Mouse (Mus musculus): ENCODE results near the gene Cmip. TPM values are rescaled to one million over a fixed set of nuclear protein-coding genes. Genes with fewer than 3 reads are reported as not detected.

The Cmip gene
- total RNA-seq, 2 experiments from 2014 or later, result 299 to 317 TPM

DNA sequence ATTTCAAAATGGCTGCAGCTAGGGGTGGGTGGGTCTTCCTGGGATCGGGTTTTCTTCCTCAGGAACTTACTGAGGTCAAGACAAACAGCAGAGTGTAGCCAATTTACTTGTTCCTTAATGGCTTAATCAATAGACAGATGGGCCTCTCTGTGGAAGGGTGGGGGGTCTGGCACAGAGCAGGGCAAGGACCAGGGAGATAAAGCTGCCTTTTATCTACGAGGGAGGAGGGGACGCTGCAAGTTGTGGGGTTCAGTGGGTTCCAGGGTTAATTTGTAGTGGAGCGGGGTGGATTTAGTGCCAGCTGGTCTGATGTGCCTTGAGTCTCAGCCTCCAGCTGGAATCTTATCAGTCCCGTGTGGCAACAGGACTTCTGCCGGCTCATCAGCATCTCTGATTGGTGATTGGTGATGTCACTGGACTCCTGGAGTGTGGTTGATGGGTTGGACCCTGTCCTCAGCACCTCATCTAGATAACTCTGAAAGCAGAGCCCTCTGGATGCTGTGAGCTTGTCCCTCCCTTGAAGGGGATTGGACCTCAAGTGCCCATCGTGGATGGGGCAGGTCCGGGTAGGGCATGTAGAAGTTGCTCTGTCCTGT is 65.9 kb downstream of the Cmip start:
- DNase-seq (ENCODE audit: low spot score in 2 of 2), result no peak

DNA sequence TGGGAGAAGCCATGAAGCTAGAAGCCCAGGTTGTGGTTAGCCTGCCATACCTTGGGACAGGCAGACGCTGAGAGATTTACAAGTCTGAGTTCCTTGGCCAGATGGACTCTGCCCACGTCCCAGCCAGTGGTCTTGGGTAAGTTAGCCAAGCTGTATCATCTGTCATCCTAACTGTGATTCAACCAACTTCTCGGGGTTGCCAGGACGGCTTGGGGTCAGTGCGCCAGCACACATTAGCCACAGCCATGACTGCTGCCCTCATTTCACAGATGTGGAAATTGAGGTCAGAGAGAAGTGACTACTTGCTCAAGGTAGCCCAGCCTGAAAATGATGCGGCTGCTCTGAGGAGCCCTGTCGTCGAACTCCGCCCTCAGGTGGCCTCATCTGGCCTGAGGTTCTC is 68.0 kb downstream of the Cmip start:
- DNase-seq (ENCODE audit: low spot score in 2 of 2), result no peak

DNA sequence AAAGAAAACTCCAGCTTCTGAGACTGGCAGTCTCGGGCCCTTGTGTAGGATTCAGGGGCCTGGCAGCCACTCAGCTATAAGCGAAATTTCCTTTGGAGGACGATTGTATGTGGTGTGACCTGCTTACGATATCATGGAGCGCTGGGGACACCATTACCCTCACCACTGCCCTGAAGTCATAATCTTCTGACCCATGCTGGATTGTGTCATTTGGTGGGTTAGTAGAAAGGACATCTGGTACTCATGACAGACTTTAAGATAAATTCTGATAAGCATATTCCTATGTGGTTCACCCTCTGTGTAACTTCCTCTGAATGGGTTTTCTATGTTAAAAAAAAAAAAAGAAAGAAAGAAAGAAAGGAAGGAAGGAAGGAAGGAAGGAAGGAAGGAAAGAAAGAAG is 69.9 kb downstream of the Cmip start:
- no peak for DNase-seq (ENCODE audit: low spot score in 2 of 2)

DNA sequence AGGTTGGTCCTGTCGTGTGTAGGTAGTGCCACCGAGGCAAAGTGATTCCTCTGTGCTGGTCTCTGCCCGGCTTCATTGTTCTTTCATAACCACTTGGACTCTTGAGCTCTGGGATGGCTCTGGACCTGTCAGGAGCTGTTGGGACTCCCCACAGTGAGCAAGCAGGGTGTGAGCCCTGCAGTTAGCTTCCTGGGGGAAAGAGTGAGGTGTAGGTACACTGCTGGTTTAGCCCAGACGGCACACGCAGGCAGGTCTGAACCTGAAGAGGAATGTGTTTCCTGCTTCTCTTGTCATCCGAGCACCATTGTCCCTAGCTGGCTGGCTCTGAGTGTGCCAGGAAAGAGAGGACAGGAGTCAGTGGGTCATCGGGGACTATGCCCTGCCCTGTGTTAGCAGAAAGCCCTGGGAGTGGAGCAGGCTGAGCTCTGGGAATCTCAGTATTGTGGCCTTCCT is 70.5 kb downstream of the Cmip start:
- DNase-seq (ENCODE audit: low spot score in 2 of 2), result no peak

DNA sequence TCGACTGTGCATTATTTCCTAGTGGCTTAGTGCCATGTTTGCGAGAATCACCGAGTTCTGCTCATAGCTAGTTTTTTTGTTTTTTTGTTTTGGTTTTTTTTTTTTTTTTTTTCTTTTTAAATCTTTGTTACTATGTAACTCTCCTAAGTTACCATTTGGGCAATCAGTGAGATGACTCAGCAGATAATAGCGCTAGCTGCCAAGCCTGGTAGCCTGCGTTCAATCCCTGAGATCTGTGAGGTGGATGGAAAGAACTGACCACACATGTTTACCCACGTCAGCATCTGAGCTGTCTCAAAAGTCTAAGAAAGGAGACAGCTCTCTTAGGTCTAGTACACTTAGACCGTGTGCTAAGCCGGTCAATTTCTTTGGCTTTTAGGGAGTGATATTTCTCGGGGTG is 71.9 kb downstream of the Cmip start:
- no peak for DNase-seq (ENCODE audit: low spot score in 2 of 2)

DNA sequence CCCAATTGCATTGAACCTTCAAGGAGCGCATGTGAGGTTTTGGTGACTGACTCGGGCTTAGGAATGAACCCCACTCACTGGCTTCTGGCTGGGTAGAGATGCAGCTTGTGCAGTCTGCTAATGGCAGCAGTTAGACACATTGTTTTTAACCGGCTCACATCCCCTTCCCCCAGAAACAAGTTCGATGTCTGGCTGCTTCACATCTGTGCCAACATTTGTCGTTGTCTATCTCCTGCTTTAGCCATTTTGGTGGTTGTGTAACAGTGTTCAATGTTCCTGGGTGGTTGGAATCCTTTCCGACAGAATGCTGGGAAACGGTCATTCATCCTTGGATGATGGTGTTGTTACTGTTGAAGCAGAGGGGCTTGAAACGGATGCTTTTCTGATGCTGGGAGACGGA is 72.3 kb downstream of the Cmip start:
- no peak for DNase-seq (ENCODE audit: low spot score in 2 of 2)

DNA sequence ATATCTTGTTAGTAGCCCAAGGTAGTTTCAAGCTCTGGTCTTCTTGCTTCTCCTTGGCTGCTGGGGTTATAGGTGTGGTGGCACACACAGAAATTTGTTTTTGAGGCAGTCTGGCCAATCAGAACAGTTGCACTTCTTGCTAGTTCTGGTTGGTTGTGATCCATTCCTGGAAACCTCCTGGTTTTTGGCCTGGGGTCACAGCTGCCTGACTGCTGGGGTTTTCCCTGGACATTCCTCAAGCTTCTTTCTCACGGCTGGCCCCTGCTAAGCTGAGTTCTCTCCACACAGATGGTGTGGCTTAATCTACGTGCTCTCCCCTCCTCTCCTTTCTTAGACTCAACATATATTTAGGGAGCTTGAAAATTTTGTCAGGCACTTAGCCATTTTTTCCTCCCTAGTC is 73.0 kb downstream of the Cmip start:
- no peak for DNase-seq (ENCODE audit: low spot score in 2 of 2)

DNA sequence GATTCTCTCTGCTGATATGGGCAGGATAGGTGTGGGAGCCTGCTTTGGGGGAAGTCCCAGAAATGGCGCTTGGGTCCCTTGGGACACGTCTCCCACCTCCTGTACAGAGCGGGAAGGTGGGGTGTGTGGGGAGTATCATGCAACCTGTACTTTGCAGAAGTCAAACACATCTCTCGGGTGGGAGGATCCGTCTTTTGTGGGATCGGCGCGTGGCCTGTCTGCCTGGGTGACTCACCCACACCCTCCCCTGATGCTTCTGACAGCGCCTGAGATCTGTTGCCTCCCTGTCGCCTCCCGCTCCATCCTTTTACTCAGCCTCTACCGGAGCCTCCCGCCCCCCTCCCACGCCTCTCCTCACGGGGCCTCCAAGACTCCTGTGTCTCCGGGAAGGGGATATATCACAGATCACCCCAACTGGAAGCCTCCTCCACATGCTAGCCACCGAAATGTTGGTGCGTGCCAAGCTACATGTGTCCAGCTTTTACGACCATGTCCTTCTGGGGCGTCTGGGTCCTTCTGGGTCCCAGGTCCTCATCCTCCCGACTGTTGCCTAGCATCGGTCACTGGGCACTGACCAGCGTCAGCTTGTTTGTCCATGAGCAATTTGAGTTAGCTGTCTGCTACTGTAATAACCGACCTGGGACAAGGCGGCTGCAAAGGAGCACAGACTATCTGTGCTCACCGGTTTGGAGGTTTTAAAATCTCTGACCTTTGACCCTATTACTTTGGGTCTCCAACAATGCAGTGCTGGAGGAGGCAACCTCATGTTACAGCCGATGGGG is 75.6 kb downstream of the Cmip start:
- peak; percentile 53 to 59 for DNase-seq (ENCODE audit: low spot score in 2 of 2)

DNA sequence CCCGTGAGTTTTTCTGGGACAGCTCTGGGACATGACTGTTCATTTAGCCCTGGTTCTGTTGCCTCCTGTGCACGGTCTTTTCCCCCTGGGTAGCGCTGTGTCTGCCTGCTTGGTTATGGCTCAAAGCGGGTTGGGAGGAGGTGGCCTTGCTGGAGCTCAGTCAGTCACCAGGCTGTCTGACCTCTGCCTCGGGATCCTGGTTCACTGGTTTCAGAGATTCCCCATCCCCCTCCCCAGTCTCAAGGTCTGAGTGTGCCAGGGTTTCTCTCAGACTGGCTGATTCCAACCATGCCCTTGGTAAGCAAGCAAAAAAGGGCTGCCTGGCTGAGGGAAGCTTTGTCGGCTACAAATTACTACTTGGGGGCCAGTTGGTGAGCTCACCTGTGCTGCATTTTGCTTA is 76.8 kb downstream of the Cmip start:
- no peak for DNase-seq (ENCODE audit: low spot score in 2 of 2)

DNA sequence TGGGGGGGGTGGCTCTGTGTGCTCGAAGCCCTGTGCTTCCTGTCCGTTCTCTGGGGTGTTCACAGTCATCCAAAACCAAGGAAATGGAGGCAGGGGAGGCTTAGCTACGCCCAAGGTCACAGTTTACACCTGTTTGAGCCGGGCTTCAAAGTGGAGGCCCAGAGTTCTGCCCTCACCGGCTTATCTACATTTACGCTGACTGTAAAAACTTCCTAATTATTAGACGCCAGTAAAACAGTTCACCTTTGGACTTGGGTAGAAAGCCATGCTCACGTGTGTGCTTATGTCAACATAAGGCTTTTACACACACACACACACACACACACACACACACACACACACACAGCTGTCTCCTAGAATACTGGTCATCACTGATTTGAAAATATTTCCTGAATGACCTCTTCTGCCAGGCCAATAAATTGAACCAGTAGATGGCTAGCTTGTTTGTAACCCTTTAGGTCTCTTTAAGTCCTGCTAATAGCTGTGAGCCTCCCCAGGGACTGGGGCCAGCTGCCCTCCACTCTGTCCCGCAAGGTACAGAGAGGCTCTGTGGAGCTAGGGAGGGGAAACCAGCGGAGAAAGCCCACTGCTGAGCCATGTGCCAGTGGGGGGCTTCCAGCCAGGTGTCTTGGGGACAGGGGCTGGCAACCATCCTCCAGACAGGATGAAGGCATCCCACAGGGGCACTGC is 77.3 kb downstream of the Cmip start:
- DNase-seq (ENCODE audit: low spot score in 2 of 2), result no peak

DNA sequence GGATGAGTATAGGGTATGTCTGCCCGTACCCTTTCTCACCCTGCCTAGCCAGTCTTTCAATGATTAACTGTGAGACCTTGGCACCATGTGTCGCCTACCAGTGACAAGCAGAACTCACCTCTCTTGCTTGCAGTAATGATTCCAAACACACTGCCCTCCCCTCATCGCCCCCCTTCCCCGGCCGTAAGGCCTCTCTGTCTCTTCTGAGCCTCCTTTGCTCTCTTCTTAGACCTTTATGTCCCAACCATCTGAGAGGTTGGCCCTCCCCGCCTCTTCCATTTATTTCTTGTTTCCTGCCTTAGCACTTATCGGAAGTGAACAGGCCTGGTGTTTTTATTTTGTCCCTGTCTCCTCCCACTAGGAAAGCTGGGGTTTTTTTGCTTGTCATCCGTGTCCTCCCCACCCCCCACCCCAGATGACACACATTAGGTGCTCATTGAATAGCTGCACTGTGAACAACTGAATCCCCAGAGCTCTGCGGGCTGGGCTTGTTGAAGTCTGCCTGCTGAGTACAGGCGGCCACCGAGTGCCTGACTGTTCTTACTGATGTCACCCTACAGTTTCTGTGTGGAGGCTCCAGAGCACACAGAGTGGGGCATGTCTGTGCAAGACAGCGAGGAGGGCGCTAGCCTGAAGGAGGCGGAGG is 78.0 kb downstream of the Cmip start:
- DNase-seq (ENCODE audit: low spot score in 2 of 2), result no peak

DNA sequence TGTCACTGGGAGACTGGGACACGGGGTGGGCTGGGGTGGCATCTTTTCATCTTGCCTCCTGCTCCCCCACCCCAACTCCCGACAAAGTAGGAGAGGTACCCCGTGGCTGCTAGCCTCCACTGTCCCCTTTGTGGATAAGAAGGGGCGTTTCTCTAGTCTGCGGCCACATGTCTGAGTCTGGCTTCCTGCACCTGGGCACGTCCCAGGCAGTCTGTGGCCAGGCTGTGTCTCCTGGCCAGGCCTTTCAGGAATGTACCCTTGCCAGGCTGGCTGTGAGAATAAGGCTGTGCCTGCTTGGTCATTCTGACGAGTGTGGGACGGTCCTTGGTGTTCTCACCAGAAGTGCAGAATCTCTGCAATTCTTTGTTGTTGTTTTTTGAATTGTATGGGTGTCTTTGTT is 78.6 kb downstream of the Cmip start:
- DNase-seq (ENCODE audit: low spot score in 2 of 2), result no peak

DNA sequence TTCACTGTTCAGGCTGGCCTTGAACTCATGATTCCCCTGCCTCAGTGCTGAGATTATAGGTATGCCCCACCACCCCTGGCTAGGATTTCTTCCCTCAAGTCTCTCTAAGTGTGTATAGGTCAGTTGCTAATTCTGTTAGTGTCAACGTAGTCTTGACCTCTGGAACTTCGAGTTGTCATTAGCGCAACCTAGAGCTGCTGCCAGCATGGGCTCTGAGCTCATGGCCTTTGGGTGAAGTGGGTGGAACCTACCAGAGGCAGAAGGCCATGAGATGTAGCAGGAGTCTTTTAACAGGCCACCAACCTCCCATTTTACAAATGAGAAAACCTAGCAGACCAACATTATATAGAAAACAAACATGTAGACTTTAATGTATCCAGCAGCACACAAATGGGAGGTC is 80.3 kb downstream of the Cmip start:
- no peak for DNase-seq (ENCODE audit: low spot score in 2 of 2)

DNA sequence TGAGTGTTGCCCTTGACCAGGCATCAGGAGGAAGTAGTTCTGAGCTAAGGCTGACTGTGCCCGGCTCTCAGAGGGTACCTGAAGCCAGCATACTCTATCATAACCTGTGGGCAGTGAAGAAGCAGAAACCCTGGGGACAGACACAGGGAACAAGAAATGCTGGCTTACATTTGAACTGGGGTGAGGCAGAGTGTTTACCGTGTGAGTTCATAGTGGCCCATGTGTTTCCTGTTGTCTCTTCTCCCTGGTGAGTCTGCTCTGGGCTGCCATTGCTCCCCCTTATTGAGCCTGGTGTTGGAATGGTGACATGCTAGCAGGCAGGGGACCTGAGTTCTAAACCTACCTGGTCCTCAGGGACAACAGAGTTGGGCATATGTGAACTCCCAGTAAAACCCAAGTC is 81.8 kb downstream of the Cmip start:
- no peak for DNase-seq (ENCODE audit: low spot score in 2 of 2)

DNA sequence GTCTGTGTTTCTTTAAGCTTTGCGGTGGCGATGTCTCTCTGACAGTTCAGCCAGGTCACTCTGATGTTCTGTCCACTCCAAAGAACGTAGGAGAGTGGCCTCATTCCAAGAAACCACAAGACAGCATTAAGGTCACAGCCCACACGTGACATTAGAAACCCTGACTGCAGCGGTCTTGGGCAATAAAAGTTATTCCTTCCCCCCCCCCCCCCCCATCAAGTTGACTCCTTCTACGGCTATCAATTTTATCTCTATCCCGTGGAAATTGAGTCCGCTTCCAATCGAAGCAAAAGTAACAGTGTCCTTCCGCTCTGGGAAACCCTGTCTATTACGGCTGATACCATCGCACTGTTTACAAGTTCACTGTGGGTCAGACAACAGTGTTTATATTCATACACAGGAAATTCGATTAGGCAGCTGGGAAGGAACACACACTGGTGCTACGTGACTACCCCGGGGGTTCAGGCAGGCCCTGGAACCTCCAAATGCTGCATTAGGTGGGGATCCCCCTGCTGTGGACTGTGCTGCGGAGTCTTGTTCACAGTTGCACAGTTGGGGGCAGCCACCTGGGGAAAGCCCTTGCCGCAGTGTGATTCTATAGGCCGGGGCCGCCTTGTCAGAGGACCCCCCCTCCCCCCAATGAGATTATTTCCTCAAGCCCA is 82.6 kb downstream of the Cmip start:
- no peak for DNase-seq (ENCODE audit: low spot score in 2 of 2)

DNA sequence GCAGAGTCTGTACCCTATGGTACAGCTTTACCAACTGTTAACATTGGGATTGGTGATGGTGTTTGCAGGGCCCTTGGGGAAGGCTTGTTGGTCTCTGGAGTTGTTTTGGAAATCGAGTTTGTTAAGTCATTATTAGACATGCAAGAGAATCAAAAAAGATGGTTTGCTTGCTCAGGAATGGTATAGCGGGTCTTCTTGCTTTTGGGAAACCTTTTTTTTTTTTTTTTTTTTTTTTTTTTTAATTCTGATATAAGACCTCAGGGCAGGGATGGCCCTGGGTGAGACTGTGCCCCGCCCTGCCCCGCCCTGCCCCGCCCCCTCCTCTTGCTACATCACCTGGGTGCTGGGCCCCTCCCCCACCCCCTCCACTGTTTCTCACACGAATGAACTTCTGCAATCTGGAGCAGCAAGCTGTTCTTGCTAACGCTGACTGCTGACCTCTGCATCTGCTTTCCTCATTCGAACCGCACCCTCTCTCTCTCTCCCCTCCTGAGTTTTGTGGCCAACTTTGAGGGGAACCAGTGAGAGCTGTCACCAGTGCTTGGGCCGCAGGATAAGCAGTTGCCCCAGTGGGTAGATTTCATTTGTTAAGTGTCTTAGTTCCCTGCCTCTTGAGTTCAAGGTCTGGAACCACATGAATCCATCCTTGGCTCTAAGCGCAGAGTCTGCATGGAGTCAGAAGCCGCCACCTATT is 83.2 kb downstream of the Cmip start:
- DNase-seq (ENCODE audit: low spot score in 2 of 2), result no peak

DNA sequence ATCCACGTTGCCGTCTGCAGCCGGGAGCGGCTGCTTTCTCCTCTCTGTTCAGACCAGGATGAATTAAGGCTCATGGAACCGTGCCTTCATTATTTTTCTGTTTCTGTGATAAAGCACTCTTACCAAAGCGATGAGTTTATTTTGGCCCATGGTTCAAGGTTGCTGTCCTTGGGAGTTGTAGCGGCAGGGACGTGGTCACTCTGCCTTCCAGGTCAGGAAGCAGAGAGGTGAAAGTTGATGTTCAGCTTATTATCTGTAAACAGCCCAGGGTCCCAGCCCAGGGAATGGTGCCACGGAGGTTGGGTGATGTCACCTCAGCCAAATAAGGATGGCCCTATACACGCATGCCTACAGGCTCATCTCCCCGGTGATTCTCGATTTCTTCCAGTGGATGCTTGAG is 83.9 kb downstream of the Cmip start:
- DNase-seq (ENCODE audit: low spot score in 2 of 2), result no peak

DNA sequence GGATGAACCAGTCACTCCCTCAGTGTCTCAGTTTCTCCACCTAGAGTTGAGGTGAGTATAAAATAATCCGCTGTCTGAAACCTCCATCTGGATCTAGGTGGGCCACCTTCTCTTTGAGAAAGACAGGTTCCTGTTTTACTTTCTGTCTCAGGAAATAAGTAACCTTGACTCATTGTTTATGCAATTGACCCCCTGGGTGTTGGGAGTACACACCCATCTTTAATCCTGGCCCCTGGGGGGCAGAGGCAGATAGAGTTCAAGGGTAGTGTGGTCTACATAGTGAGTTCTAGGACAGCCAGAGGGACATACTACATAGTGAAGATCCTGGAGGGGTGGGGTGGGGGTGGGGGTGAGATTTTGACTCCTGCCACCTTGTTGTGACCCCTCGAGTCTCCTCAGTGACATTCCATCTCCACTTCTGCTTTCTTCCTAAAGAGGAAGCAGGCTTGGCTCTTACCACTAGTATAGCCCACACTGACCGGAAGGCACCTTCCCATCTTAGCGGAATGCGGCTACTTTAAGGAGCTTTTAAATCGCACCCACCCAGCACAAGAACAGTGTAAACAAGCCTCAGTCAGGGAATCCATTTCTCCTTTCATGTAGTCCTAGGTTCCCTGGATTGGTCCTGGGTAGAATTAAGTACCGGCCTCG is 86.0 kb downstream of the Cmip start:
- no peak for DNase-seq (ENCODE audit: low spot score in 2 of 2)

DNA sequence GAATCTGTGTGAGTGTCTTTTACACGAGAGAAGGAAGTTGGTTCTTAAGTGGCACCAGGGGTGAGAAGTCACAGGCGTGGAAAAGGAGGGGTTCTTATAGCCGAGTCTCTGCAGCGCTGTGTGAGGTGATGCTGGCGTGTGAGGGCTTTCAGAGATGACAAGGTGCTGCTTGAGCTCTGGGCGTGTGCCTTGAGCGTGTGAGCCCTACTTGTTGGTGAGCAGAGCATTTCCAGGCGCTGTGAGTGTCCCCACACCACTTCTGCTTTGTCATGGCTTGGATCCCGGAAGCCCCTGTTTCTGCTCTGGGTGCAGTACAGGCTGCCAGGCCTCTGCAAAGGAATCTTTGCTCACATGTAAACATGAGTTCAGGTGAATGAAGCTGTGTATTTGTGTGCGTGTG is 86.6 kb downstream of the Cmip start:
- no peak for DNase-seq (ENCODE audit: low spot score in 2 of 2)

DNA sequence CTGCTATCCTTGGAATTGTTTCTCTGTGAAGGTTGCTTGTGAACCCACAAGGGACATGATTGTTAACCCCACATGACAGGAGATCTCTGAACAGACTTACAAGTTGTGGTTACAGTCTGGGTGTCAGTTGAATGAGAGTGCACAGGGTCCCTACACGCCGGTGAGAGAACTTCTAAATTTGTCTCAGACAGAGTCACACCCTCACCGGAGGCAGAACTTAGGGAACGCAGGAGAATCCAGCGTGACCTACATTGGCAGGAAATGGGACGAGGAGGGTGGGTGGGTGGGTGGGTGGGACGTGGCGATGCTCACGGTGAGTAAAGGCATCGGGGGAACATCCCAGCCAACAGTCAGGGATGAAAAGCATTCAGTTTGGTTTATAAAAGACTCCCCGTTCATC is 88.0 kb downstream of the Cmip start:
- no peak for DNase-seq (ENCODE audit: low spot score in 2 of 2)
